Mouse (Mus musculus): ENCODE data around the gene Fbxo41.

Fbxo41 gene

GRCm38 (mm10) chr6:85447351-85447750, 55.4 kb downstream of the Fbxo41 start:
- no peak for DNase-seq (ENCODE audit: low spot score in 2 of 2)

GRCm38 (mm10) chr6:85445286-85445685, 57.5 kb downstream of the Fbxo41 start:
- DNase-seq (ENCODE audit: low spot score in 2 of 2), result no peak

DNA sequence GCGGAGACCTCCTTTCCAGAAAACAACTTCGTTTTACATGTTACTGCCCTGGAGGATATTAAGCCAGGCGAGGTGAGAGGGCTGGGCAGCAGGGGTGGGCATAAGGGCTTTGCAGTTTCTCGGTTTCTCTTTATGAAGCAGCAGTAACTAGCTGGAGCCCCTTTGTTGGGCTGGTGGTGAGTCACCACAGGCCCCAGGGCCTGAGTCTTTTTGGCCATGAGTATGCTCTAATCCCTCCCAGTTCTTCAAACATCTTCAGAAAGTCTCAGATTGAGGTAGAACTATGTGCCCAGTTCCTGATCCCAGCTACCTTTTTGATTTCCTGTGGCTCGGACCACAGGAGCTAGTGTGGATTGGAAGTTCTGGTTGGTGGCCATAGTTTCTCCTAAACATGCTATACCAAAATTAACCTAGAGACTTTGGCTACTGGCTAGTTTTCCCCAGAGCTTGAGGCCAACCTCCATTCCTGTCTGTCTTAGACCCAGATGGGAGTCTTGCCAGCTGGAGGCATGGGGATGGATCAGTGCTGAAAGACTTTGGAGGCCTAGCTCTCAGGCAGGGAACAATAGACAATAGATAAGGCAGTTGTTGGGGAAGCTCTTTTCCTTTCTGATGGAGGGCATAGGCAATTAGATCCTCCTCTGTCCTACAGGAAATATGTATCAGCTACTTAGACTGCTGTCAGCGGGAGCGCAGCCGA, 58.4 kb downstream of the Fbxo41 start:
- DNase-seq (ENCODE audit: low spot score in 2 of 2), result no peak

DNA sequence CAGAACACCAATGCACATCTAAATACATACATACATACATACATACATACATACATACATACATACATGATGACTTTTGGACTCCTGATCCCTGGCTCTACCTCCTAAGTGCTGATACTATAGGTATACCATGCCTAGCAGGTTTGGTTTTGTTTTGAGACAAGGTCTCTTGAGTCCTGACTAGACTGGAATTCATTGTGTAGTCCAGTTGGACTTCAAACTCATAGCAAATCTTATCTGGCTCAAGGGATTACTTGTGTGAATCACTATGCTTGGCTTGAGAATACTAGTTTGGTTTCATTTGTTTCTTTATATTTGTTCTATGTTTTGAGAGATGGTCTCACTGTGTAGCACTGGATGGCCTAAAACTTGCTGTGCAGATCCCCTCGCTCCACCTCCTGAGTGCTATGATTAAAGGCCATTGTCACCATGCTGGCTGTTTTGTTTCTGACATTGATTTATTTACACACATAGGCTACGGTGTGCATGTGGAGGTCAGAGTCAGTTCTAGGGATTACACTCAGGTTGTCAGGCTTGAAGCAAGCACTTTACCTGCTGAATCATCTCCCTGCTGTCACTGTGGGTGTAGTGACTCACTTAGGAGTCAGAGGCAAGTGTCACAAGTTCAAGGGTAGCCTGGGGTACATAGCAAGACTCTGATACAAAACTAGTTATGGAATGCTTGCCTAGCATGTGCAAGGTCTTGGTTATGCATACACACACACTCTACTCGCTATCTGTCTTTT, 59.1 kb downstream of the Fbxo41 start:
- no peak for DNase-seq (ENCODE audit: low spot score in 2 of 2)

DNA sequence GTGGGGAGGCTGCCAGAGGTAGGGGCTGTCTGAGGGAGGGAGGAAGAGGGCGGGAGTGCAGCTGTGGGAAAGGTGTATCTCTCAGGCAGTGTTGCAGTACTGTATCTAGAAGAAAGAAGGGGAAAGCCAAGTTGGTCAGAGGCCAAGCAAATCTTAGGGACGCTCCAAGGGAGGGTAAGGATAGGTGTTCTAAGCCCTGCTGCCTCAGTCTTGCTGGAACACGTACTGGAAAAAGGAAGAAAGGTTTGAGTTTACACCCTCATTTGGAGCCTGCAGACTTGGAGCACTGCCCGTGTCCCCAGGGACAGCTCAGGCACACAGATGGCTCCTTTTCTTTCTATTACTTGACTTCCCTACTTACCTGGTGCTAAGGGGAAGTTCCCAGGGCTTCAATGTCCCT, 61.7 kb downstream of the Fbxo41 start:
- DNase-seq (ENCODE audit: low spot score in 2 of 2), result no peak

- DNase-seq (ENCODE audit: low spot score in 2 of 2), result no peak
Observed at GRCm38 (mm10) chr6:85436631-85437030, 66.2 kb downstream of the Fbxo41 start.

DNA sequence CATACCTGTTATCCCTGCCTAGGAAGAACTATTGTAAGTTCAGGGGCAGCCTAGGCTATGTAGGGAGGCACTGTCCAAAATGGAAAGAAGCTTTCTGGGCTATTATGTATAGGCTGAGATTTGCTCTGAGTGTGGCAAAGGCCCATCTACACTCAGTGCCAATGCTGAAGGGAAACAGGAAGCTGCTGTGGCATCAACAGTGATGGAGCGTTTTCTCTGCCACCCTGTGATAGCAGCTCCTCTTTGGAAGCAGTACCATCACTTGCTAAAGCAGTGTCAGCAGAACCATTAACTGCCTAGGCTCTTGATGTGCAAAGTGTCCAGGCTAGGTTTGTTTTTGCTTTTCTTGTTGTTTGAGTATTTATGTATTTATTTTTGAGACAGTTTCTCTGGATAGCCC, 66.6 kb downstream of the Fbxo41 start:
- no peak for DNase-seq (ENCODE audit: low spot score in 2 of 2)

GRCm38 (mm10) chr6:85433865-85434264, 68.9 kb downstream of the Fbxo41 start:
- DNase-seq (ENCODE audit: low spot score in 2 of 2), result no peak

- peak; percentile 68 to 80 for DNase-seq (ENCODE audit: low spot score in 2 of 2)
Observed at GRCm38 (mm10) chr6:85431842-85432431, 70.9 kb downstream of the Fbxo41 start, which contains the start of gene Smyd5. Gene Smyd5 (plus strand): TSS chr6:85431989.

DNA sequence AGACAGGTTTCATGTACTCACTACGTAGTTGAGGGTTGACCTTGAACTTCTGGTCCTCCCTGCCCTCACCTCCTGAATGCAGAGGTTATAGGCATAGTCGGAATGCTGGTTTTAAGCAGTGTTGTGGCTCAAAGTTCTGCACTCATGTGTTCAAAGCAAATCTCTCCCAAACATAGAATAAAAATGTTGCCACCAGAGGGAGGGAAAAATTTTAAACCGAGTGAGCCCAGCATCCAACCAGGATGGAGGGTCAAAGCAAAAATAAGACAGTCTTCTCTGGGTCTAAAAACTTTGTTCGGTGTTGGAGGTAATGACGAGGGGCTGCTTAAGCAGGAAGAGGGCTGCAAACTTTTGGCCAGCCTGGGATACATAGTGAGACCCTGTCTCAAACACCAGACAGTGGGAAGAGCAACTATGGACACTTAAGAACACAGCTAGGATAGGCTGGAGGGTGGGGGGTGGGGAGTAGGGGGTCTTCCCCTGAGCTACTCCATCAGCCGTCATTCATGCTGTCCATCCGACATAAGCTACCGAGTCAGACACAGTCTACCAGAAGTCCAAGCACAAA, 71.4 kb downstream of the Fbxo41 start:
- no peak for DNase-seq (ENCODE audit: low spot score in 2 of 2)

GRCm38 (mm10) chr6:85423836-85424379, 78.9 kb downstream of the Fbxo41 start, which contains the start of gene Noto:
Gene Noto (plus strand): TSS chr6:85423886.
- no peak for DNase-seq (ENCODE audit: low spot score in 2 of 2)
